Mouse (Mus musculus): ENCODE measurements around the gene Gm21310.
"Not testable (repeated sequence)": the region's sequence is repeated elsewhere in the genome, so short reads cannot be mapped to it uniquely, and the experiment has no call there.

Gm21310 gene

DNA sequence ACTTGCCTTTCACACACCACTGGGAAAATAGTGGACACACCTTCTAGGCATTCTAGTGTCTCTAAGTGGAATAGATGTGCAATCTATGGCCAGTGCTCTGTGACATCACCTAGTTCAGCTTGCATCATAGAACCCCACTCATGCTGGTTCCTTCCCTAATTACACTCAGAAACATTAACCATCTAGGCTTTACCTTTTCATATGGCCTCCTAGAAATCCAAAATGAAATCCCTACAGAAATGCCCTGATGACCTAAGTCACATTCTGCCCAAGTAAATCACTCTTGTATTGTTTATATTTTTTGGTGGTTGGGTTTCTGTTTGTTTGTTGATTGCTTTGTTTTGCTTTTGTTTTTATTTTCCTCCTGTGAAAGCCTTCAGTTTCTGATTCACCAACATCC lies at the start of gene Gm21310:
Gene Gm21310 (minus strand): TSS at position 101 of the 400 bp plus-strand sequence.
- not testable (repeated sequence) for DNase-seq

Measured in B cell, adult 2 months (primary cell).